Mouse (Mus musculus): Measurements from ENCODE around the gene Prkch. TPM values are rescaled to one million over a fixed set of nuclear protein-coding genes. Genes with fewer than 3 reads are reported as not detected.

The Prkch gene
- total RNA-seq, 2 experiments from 2014 or later, result 5.5 to 7.6 TPM

DNA sequence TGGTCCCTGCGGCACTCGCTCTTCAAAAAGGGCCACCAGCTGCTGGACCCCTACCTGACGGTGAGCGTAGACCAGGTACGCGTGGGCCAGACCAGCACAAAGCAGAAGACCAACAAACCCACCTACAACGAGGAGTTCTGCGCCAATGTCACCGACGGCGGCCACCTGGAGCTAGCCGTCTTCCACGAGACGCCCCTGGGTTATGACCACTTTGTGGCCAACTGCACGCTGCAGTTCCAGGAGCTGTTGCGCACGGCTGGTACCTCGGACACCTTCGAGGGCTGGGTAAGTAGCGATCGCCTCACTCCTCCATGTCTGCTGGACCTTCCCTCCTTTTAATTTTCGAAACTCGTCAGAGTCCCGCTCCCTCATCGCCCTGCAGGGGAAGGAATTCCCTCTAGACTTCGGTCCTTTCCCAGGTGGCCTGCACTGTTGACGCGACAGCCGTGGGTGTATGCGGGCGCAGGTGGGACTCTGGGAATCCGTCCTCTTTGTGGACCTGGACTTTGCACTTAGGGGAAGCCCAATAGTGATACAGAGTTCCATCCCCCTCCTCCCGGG lies 725 bp downstream of the Prkch start:
- Histone ChIP-seq H3K4me3 (peak overlapping the region; percentile 87), H3K27ac (peak overlapping the region; percentile 91)
- DNase-seq, result no peak
- intact Hi-C loops (cut with DNase I), result no loop called here
- TF ChIP-seq CTCF (IDR thresholded peaks at IDR 0.05), result no peak

DNA sequence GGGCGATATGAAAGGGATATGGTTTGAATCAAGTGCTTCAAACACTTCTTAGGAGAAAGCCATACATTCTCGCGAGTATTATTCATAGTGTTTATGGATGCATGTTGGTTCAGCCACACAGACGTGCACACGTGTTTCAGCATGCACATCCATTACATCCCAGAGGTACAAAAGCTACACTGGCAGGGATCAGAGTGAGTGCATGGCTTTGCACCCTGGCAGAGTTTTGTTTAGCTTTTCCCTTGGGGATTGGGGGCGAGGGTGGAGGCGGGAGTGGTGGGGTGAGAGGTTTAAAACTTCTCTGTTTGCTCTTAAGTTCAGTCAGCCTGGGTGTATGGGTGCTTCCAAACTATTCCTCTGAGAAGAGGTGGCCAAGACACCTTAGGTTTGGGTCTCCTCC lies 1.3 kb downstream of the Prkch start:
- intact Hi-C loops (cut with DNase I), result no loop called here

DNA sequence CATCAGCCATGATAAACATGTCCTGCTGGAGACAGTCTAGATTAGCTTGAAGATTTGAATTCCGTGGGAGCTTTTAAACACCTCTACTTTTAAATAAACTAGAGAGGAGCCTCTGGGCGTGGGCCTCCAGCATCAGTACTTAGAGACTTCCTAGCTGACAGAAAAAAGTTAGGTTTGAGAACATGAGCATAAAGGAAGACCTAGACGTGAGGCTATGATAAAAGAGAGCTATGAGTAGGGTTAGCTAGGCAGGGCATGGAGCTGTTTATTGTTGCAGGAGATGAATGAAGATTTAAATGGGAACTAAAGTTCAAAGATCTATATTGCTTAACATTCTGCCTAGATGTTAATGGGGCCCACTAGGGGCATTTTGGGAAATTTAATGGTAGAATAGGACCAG lies 2.7 kb downstream of the Prkch start:
- no peak for TF ChIP-seq CTCF (IDR thresholded peaks at IDR 0.05)
- Histone ChIP-seq H3K27ac (peak overlapping the region; percentile 63), H3K4me3 (peak overlapping the region; percentile 59)
- intact Hi-C loops (cut with DNase I), result no loop called here
- DNase-seq, result no peak

More for the DNA sequence above, 1.3 kb downstream of the Prkch start:
- TF ChIP-seq CTCF (IDR thresholded peaks at IDR 0.05), result no peak
- DNase-seq, result no peak
- Histone ChIP-seq H3K4me3 (peak overlapping the region; percentile 87), H3K27ac (peak overlapping the region; percentile 91)

DNA sequence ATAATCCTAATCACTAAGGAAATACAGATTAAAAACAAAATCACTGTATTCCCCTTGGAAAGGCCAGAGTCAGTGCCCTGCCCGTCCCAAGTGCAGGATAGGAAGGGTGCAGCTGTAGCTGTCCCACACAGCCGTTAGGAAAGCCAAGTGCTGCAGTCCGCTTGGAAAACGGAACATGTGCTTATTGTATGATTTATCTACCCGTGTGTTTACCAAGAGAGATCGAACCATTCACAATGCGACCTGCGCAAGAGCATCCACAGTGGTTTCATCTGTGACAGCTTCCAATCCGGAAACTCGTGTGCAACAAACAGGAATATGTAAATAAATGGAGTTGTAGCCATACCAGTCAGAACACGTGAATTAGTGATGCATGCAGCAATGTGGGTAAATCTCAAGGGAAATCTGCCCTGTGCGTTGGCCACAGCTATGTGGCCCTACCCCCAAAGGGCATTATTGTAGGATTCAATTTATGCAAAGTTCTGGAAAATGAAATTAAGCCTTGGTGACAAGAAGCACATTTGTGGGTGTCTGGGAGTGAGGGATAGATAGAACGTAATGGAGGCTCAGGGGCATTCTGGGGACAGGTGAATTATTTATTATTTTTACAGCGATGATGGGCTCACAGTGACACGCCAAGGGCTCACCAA lies 6.2 kb downstream of the Prkch start:
- intact Hi-C loops (cut with DNase I), result loop anchor here (5.0 kb wide), 2 partner anchors 82 to 97 kb away; no protein-coding TSS in a partner anchor

DNA sequence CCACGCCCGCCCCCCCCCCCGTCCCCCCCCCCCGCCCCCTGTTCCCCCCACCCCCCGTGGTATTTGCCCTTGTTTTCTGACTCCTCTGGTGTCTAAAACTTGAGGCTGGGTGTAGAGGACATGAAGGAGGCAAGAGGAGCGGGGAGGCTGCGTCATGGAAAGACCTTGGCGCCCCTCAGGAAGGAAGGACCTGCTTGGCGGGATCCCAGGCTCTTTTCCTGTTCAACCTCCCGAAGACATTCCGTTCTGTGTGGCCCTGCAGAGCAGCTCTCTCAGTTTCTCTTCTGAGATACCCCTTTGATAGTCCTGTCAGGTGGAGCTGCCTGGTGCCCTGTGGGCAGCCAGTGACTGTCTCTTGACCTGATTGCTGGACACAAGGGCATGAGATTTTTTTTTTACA lies 7.0 kb downstream of the Prkch start:
- H3K4me3 ChIP-seq, result peak overlapping the region; percentile 36
- intact Hi-C loops (cut with DNase I), result loop anchor here (5.0 kb wide), 2 partner anchors 81 to 96 kb away; no protein-coding TSS in a partner anchor
- DNase-seq, result peak; percentile 67
- peak overlapping the region; percentile 81 for H3K27ac ChIP-seq
- no peak for TF ChIP-seq CTCF (IDR thresholded peaks at IDR 0.05)

More for the DNA sequence above, 6.2 kb downstream of the Prkch start:
- TF ChIP-seq CTCF (IDR thresholded peaks at IDR 0.05), result no peak
- DNase-seq, result no peak
- Histone ChIP-seq H3K27ac (peak overlapping the region; percentile 83), H3K4me3 (peak overlapping the region; percentile 7)

DNA sequence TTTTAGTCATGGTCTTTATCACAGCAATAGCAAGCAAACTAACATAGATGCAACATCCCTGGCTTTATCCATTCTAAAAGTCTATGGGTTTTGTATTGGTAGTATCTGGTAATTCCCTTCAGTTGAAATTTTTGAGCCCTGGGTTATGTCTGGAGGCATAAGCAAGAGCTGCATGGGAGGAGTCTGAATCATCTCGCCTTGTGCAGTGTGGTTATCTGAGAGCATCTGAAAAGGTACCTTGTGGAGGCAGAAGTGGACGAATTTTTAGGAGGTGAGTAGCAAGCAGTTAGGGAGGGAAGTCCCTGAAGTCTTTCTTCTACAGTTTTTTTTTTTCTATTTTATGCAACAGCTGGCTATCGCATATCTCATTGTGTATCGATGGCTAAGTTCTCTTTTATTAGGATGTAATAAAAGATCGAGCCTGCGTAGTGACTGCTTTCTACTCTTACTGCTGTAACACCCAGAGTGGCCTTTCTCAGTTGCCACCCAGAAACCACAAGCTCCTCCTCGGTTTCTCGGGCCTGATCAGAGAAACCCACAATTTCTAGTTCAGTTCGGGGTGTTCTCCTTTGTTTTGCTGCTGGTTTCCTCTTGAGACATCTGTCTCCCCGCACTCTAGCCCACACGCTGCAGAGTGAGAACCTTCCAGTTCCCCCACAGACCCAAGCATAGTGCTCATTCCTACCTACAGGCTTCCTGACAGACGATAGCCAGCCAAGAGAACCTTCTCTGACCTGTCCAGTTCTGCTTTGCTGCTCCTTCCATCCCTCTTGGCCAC lies 8.6 kb downstream of the Prkch start:
- TF ChIP-seq CTCF (IDR thresholded peaks at IDR 0.05), result no peak
- peak overlapping the region; percentile 81 for H3K27ac ChIP-seq
- DNase-seq, result no peak
- intact Hi-C loops (cut with DNase I), result loop anchor here (5.0 kb wide), 2 partner anchors 79 to 94 kb away; no protein-coding TSS in a partner anchor
- H3K4me3 ChIP-seq, result peak overlapping the region; percentile 14

DNA sequence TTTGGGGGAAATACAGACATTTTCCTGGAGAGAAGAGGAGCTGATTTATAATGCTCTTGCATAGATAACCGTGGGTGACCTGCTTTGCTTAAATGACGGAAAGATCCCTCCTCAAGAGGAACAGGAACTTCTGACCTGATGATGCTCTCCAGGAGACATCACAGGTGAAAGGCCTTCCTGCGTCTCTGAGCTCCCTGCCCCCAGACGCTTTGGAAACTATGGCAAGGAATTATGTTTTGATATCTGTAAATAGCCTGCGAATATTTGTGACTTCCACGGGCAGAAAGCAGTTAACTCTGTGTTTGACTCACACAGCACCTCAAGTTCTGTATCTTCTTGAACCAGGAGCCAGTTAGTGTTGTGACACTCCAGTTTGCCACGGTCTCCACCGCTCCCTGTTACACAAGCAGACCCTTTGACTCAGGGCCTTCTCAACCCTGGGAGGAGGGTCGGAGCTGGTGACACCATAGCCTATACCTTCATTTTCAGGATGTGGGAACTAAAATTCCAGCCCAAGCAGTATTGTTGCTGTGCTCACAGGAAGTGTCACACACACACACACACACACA lies 9.7 kb downstream of the Prkch start:
- intact Hi-C loops (cut with DNase I), result loop anchor here (5.0 kb wide), 2 partner anchors 78 to 93 kb away; no protein-coding TSS in a partner anchor
- H3K27ac ChIP-seq, result peak overlapping the region; percentile 81; the same call in 1 of the 2 replicates
- DNase-seq, result no peak
- no peak overlapping the region for H3K4me3 ChIP-seq
- no peak for TF ChIP-seq CTCF (IDR thresholded peaks at IDR 0.05)

DNA sequence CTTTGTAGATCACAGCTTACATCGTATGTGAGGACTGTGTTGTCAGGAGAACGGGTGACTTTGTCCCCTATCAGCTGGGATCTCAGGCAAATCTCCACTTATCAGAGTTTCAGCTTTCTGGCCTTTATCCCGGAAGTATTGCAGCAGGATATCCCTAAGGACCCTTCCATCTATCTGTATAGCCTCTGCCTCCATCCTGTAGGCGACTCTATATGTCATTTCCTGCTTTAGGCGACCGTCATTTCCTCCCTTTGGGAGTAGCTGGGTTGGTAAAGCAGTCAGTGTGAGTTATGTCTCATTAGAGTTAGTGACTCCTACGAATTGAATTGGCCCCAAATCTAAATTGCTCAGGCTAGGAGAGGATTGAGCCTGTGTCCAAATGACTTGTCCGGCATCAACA lies 10.6 kb downstream of the Prkch start:
- no peak for DNase-seq
- no peak overlapping the region for H3K4me3 ChIP-seq
- peak overlapping the region; percentile 24; the same call in 1 of the 2 replicates for H3K27ac ChIP-seq
- intact Hi-C loops (cut with DNase I), result no loop called here
- TF ChIP-seq CTCF (IDR thresholded peaks at IDR 0.05), result no peak

DNA sequence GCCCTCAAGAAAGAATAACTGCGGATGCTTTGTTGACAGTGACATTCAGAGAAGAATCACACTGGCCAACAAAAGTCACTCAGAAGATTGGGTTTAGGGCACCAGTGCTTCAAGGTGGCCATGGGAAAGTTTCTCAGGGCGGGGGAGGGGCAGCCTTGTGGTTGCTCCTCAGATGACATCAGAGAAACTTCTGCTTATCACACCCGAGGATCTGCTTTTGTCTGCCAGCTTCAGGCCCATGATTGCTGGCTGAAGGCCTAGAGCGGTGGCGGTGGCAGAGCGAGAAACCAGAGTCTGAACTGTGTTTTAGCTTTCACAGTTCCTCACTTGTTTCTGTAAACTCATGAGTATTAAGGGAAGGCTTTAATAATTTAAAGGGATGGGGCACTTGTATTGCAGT lies 13.6 kb downstream of the Prkch start:
- intact Hi-C loops (cut with DNase I), result no loop called here
- peak; percentile 47 for DNase-seq
- peak overlapping the region; percentile 53 for H3K27ac ChIP-seq
- H3K4me3 ChIP-seq, result no peak overlapping the region
- TF ChIP-seq CTCF (IDR thresholded peaks at IDR 0.05), result no peak

DNA sequence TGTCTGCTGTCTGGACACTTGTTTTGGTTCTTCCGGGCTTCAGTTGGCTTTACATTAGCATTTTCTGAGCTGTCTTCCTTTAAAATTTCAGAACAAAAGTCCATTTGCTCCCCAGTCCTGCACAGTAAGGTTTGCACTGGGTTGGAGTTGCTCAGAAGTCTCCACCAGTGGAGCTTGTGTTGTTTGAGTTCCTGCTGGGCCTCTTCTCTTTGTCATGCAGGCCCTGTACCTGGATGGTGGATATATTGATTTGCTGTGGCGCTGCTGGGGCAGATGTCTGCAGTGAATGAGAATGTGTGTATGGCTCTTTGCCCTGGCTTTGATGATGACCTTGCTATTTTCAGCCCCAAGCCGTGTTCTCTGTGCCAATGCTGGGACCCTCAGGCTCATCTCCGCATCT lies 15.9 kb downstream of the Prkch start:
- intact Hi-C loops (cut with DNase I), result no loop called here
- no peak for TF ChIP-seq CTCF (IDR thresholded peaks at IDR 0.05)
- DNase-seq, result no peak
- no peak overlapping the region for H3K27ac ChIP-seq
- no peak overlapping the region for H3K4me3 ChIP-seq

DNA sequence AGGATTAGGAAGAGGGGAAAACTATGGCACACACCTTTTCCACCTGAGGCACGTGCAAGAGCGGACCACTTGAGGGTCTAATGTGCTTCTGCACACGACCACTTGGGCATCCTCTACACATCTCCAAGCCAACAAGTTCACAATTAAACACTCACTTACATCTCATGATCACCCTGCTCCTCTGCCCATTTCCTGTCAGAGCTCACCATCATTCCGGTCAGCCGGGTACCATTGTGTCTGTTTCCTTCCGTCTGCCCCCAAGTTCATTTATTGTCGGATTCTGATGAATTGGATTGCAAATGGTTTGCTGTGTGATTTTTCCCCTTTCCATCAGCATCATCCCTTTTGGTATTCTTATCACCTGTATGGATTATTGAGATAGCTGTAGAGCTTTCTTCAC lies 18.4 kb downstream of the Prkch start:
- no peak overlapping the region for H3K4me3 ChIP-seq
- TF ChIP-seq CTCF (IDR thresholded peaks at IDR 0.05), result no peak
- H3K27ac ChIP-seq, result no peak overlapping the region
- intact Hi-C loops (cut with DNase I), result no loop called here
- no peak for DNase-seq

DNA sequence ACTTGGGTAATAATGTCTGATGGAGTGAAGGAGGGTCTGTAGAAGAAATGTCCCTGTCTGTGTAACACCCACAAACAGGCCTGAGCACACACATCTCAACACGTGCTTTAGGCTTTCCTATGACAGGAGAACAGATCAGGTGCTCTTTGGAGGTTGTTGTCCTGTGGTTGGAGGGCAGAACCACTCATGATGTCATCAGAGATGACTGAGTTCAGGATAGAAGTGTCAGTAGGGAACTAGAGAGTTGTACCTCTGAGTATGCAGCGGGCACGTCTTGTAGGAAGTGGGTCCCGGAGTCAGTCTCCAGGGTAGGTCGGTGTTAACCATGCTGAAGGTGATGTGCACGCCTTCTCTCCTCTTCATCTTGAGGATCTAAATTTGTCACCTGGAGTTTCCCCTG lies 19.1 kb downstream of the Prkch start:
- intact Hi-C loops (cut with DNase I), result no loop called here
- DNase-seq, result no peak
- H3K27ac ChIP-seq, result no peak overlapping the region

DNA sequence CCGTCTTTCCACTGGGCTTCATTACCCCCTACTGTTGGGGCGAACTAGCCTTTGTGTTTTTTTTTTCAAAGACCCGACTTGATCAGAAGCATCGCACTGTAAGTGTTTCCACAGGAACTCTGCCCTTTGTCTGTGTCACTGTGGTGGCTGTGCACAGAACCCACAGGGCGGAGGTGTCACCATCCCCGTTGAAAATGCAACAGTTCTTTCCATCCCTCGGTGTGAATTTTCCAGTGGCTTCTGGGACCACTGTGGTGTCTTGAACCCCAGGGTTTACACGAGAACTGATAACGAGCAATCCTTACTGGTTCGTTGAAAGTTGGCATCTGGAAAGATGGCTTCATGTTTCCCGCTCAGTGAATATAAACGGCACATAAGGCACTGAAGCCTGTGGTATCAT lies 20.2 kb downstream of the Prkch start:
- Histone ChIP-seq H3K27ac (no peak overlapping the region), H3K4me3 (no peak overlapping the region)
- DNase-seq, result no peak
- no peak for TF ChIP-seq CTCF (IDR thresholded peaks at IDR 0.05)
- intact Hi-C loops (cut with DNase I), result no loop called here

More for the DNA sequence above, 19.1 kb downstream of the Prkch start:
- H3K4me3 ChIP-seq, result no peak overlapping the region
- TF ChIP-seq CTCF (IDR thresholded peaks at IDR 0.05), result no peak

Measured in gastrocnemius, adult 2 months (tissue).